Mouse (Mus musculus) adrenal gland, postnatal 14 days (tissue): ENCODE measurements around the gene Zfyve1. TPM values are rescaled to one million over a fixed set of nuclear protein-coding genes. Genes with fewer than 3 reads are reported as not detected.

Experiments
- DNase-seq: peaks from one replicate; pipeline ENCODE4 v3.0.0; 2021; ENCODE audit warnings: mixed read lengths
- total RNA-seq: library from RNA; stranded (reverse); gene quantifications from 2 replicates; pipeline ENCODE4 v1.2.3, GENCODE M21; 2021

Zfyve1 gene
- total RNA-seq, 1 experiment from 2014 or later, result 35.6 TPM

DNA sequence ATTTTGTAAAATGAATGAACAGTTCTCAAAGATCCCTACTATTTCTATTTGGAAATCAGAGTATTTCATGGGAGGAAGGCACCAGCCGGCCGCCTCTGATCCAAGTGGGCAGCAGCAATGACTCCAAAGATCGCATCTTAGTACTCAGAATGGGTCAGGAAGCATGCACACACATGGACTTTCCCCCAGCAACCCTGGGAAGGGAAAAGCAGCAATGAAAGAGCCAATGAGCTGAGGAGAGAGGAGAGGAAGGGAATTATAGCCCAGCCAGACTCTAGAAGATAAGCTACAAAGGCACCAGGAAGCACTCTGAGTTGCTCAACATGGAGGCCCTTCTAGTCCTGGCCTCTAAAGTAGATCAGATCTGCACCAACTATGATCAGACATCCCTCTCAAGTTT is 16.7 kb downstream of the Zfyve1 start:
- DNase-seq, result no peak

DNA sequence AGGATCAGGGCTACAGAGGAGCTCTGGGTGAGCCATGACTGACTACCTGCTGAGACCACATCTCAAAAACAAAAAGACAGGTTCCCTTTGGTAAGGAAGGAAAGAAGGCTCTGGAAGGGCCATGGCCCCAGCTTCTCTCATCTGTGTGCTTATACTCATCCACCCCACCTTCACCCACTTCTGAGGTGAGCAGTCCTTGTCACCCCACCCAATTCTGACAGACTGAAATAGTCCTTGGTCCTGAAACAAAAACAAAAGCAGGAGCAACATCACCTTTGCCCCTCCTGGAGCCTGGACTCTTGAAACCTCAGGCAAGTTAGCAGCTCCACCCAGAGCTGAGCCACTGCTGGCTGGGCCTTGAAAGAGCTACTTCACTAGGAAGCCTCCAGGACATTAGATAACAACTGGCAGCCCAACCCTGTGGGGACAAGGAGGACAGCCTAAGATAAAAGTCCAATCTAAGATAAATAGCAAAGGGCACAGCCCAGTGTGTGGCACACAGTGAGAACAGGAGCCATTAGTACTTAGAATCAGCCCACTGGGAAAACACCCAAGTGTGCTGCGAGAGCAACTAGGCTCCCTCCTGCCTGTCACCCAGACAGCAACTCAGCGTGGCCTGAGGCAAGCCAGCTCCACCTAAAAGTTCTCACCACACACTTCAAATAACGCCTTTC is 18.0 kb downstream of the Zfyve1 start:
- peak; percentile 57 for DNase-seq

DNA sequence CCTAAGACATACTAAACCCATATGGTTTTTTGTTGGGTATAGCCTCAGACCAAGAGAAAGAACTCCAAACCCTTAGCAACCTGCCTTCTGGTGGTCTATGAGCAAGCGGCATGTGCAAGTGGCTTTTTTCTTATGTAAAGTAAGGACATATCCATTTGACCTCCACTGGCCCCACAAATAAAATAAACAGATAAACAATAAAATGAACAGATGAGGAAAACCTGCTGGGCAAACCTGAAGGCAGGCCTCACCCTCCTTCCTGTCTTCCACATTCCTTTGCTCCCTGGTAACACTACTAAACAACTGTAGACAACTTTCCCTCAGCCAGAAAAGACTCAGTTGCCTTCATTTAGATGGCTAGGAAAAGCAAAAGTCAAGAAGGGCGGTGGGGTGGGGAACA is 18.7 kb downstream of the Zfyve1 start:
- DNase-seq, result no peak

DNA sequence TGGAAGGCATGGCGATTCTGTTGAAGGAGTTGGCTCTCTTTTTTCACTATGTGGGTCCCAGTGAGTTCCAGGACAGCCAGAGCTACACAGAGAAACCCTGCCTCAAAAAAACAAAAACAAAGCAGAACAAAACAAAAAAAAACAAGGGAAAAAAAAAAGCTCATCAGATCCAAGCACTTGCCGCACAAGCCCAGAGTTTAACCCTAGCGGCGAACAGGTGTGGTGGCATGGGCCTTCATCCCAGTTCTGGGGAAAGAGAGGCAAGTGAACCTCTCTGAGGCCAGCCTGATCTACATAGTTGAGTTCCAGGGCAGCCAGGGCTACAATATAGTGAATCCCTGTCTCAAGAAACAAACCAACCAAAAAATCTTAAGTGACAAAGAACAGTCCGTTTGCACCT is 19.6 kb downstream of the Zfyve1 start:
- DNase-seq, result no peak

DNA sequence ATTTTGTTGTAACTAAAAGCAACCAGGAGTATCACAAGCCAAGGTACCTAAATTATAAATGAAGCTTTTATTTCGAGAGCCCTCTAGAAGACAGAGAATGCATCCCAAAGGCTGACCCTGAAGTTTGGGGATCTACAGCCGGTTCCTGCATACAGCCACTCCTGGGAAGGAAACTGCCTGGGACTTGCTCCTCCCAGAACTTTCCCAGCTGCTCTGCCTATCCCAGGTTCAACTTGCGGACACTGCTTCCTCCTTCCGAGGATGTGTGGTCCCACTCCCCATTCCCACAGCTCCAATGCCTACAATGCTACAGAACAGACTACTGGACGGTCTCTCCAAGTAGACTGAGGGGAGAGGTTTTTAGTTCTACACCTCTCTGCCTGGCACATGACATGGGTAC is 24.3 kb downstream of the Zfyve1 start:
- no peak for DNase-seq

DNA sequence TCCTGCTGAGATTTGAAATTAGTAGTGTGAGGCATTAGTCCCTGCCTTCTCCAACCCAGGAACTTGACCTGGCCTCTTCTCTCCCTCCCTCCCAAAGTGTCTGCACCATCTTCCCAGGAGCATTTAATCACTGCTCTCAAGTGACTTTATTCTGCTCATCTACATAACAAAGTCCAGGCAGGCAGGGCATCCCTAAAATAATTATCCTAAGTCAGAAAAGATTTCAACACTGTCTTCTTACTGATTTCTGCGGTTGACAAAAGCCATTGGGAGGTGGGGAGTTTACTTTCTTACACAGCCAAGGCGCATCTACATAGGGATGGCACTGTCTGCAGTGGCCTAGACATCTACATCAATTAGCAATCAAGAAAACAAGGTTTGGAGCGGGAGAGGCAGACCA is 27.2 kb downstream of the Zfyve1 start:
- no peak for DNase-seq

DNA sequence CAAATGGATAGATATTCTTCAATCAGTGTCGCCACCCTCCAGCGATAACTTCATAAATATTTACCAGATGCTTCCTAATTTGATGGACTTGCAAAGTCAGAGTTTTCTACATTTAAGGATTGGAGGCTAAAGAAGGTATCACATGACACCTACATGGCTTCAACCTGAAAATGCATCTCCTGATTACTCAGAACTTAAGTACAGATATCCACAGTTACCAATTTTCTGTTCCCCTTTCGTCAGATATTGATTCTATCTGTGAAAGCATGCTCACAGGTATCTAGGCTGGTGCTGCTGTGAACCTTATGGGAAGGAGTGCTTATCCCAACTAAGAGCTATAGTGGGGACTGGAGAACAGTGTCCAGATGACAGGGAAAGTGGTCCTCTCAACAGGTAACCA is 34.4 kb downstream of the Zfyve1 start:
- no peak for DNase-seq

DNA sequence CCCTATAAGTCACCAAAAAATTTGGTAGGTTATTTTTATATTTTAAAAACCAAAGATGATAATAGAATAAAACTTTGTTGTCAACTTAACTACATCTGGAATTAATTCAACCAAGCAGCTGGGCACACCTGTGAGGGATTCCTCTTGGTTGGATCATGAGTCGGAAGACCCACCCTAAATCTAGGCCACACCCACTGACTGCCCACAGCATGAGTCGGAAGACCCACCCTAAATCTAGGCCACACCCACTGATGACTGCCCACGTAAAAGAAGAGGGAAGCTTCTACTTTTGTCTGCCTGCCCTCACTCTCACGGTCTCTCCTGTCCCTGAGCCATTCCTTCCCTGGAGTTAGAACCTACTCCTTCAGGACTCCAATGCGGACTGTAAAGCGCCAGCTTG is 36.8 kb downstream of the Zfyve1 start:
- DNase-seq, result no peak

DNA sequence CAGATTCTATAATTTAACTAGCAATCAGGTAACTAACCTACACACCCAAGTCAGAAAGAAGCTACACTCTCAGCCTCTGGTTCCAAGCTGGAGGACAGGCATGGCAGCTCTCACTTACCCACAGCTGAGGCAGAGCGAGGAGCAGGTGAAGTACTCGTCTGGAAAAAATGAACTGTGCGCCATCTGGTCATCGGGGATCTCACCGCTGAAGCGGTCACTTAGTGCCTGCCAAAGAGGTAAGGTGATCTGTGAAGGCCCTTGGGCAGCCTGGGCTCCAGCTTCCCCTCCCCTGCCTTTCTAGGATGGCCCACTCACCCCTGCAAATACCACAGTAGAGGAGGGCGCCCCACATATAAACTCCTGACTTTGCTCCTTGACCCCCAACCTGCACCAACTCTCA is 38.5 kb downstream of the Zfyve1 start:
- no peak for DNase-seq

DNA sequence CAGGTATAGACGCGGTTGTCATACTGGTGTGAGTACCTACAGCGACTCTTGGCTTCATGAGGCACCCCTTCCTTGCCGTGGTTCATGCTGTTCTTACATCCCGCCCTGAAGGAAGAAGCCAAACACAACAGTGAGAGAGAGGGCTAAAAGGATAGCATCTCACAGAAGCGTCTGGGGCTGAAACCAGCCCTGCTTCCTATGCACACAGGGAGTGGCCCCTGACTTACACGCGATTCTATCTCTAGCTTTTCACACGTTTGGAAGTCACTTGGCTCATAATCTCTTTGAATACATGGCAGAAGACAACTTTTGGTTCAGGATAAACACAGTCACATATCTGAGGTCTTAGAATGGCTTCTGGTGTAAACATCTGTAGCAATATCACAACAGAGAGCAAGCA is 41.4 kb downstream of the Zfyve1 start:
- no peak for DNase-seq

DNA sequence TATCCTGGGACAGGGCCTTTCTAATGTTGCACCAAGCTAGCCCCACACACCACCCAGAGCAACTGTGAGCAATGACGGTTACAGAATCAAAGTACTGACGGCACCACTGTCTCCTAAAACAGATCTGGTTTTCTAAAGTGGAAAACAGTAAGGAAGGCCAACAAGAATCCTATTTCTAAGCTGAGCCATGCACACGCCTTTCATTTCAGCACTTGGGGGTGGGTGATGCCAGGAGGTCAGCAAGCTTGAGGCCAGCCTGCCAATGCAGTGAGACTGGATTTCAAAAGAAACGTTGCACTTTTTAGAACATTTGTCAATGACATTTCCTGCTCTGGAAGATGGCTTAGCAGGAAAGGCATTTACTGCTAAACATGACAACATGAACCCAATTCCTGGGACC is 43.2 kb downstream of the Zfyve1 start:
- no peak for DNase-seq

DNA sequence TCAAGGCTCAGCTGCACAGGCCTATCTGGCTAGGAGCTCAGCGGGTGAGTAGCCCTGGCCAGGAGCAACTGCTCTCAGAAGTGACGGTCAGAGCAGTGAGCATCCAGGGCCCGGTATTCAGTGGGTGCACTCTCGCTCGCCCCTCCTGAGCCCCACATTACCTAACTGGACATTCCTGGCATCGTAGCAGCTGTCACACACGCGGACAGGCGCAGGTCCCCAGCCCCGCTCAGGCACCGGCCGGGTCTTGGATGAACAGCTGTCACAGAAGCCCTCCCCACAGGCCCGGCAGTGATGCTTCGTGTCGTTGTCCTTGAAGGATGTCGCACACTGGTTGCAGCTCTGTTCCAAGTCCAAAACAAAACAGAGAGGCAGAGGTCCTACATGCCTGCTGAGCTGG is 45.7 kb downstream of the Zfyve1 start:
- no peak for DNase-seq

DNA sequence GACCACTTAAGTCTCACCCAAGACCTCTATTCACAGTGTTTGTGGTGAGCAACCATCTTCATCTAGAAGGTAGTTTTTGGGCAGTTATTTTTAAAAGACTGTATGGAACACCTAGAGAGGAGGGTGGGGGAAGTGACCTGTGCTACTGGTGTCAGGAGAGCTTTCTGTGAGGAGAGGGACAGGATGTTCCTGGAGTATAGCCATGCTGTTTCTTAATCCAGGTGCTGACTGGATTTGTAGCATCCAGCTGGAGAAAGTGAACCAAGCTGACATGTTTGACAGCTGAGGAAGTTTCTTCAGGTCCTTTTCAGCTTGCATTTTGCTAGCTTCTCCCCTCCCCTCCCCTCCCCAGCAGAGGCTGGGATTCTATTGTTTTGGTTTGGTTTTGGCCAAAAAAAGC is 52.2 kb downstream of the Zfyve1 start:
- DNase-seq, result no peak

DNA sequence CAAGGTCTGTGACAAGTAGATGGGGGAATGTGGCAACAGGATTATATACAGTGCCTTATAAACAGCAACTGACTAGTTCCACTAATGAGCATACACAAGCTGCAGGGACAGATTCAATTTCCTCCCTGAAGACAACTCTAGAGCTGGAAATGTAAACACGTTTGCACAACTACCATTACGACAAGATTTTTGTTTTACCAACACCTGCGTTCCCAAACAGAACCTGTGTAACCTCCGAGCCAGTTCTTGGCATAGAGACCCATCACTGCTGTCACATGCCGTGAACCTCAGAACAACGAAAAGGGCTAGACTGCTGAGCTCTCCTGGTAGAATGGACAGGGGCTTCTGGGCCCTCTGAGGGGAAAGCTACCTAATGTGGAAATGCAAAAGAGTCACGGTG is 53.0 kb downstream of the Zfyve1 start:
- no peak for DNase-seq

DNA sequence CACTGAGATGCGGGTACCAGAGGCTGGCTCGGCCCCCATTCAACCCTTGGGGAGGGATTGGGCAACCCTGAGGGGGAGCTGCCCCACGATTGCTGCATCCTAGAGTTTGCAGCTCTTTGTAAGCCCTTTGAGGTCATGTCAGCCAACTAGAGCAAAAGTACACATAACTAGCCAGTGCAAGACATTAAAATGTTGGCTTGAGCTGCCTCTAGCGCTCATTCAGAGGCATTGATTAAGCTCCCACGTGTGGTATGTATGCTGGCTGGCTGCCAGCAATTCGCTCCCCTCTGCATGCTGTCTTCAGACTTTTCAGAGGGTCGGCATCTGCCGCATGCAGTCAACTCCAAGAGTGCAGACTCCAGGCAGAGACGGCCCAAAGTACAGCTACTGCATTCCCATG is 61.0 kb downstream of the Zfyve1 start:
- peak; percentile 34 for DNase-seq

DNA sequence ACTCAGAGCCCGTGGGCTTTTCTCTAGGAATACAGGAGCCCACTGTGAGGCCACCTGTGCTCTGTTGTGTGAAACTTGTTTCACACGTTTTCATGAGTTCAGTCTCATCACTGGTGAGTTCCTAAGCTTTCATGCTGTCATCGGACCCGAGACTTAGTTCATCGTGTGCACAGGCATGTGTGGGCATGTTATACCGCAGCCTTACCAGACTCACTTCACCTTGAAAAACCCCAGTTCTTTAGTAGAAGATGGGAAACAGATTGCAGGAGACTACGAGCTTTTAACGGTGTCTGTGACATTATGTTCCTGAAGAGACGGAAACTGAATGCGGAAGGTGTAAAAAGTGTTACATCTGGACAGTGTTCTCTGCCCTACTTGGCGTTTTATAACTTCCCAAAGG is 61.6 kb downstream of the Zfyve1 start:
- DNase-seq, result no peak

DNA sequence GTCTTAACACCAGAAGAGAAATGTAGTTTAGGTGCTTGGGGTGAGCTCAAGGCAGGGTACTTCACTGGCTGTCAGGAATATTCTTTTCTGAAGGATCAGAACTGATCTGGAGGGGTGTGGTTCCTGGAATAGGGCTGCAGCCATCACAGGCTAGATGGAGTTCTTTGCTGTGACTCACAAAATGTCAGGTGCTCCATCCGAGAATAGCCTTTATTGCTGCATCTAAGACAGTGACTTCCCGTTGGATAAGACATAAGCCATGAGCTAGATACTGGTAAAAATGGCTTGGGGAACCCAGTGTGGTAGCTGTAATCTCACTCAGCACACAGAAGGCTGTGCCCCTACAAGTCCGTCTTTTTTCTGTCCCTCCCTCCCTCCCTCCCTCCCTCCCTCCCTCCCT is 62.8 kb downstream of the Zfyve1 start:
- DNase-seq, result no peak

DNA sequence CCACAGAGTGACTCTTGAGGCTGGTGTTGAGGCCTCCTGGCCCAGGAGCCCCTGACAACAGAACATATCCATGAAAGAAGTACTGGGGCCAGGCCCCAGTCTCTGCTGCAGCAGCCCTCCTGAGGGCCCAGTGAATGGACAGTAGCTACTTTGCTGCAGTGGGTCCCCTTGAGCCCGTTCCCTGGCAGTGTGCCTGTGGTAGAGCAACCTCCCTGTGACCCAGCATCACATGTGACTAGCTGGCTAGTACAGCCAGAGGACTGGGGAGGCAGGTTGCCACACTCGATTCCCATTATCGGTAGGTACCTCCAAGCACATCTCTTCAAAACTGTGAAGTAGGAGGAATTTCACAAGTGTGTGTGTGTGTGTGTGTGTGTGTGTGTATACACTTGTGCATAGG is 64.1 kb downstream of the Zfyve1 start:
- peak; percentile 65 for DNase-seq

DNA sequence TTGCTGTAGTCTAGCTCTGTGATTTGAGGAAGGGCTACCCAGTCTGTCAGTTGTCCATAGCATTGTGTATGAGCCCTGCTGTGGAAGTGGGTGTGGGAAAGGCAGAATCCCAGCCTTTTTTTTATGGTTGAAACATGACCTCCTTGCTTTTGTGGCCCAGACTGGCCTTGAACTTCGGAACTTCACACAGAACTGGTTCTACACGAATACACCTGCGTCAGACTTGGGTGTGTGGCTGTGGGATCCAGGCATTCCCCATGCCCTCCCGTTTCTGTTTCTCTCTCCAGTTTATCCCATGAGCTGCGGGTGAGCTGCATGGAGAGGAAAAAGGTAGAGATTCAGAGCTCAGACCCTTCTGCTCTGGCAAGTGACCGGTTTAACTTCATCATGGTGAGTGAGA is 65.0 kb downstream of the Zfyve1 start:
- no peak for DNase-seq

DNA sequence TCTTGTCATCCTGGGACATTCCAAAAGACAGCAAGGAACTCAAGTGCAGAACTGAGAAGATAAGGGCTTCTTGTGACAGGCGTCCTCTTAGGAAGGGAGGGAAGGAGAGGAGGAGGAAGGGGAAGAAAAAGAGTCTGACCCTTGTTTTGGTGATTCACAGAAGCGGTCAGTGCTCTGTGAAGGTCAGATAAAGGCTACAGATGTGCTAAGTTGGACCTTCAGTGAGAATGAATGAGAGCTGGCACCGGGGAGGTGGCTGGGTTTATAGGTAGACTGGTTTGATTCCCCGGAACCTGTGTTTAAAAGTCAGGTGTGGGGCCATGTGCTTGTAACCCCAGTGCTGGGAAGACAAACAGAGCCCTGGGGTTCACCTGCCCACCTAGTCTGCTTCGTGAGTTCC is 68.4 kb downstream of the Zfyve1 start:
- peak; percentile 35 for DNase-seq

DNA sequence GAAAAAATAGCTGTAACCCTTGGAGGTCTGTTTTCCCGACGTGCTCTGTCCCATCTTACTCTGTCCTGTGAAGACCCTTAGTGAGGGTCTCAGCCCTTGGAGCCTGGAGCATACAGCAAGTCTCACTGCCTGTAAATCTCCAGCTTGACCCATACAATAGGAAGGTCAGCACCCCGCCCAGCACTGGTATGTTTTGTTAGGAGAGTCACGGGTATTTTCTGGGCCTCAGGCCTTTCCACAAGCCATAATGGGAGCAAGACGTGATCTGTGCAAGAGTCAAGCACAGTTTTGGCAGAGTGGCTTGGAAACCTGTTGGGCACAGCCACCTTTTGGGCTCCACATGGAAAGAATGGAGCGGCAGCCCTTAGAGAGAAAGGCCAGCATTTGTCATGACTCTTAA is 69.2 kb downstream of the Zfyve1 start:
- DNase-seq, result no peak

DNA sequence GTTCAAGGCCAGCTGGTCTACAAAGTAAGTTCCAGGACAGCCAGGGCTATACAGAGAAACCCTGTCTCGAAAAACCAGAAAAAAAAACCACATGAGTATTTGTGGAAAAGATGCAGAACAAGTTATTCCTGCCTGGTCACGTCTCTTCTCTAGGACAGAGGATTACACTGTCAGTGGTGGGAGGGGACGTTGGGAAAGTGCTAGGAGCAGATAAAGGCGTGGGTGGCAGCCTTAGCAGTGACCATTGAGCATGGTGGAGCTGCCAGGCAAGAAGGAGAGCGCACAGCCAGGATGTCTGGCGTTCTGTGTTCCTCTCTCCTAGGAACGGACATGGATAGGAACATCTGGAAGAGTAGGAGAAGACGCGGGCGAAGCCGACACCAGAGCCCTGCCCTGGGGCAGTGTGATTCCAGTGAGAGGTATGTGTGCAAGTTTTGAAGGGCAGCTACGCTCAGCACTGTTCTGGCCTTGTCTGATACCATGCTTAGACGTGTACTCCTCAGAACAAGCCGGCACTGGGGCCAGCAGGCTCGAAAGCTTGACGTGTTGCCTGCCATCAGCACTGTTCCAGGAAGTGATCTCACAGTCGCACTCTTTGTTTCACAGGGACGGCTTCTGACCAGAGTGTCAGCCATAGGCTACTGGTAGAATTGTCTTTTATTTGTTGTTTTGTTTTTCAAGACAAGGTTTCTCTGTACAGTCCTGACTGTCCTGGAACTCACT is 71.0 kb downstream of the Zfyve1 start:
- DNase-seq, result peak; percentile 49

DNA sequence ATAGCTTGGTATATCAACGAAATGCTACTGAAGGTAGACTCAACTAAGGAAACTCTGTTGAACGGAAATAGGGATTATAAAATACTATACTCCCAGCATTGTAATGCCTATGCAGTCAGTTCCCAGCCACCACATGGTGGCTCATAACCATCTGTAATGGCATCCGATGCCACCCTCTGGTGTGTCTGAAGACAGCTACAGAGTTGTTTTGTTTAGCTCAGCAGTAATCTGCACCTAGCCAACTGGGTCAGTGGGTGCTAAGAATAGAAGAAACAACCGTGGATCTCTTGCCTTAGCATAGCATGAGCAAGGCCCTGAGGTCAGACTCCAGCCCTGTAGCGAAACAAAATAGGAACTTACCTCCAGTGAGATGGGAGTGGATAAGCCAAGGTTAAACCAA is 72.7 kb downstream of the Zfyve1 start:
- DNase-seq, result no peak

DNA sequence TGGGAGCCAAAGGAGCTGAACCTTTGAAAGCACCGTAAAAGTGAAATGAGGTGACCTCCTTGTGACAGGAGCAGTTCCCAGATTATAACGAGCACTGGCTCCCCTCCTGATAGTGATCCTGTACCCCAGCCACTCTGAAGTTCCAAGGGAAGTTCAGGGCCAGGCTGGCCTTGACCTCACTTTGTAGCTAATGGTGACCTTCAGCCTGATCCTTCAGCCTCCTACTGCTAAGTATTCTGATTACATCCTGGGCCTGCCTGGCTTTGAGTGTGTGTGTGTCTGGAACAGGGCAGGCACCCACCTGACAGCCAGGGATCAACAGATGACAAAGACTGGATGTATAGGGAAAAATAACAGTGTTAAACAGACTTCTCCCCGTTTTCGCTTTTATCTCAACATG is 73.1 kb downstream of the Zfyve1 start:
- peak; percentile 36 for DNase-seq
